Mouse (Mus musculus): ENCODE results near the gene Tmem214. TPM values are rescaled to one million over a fixed set of nuclear protein-coding genes. Genes with fewer than 3 reads are reported as not detected.

Gene Tmem214
- polyA plus RNA-seq, 1 experiment from 2014 or later, result 72.5 TPM

- no peaks in the 10 kb centered on the region for H3K9me3 ChIP-seq (ENCODE audit: low read depth, low read length)
- H3K4me2 ChIP-seq, result peak within 1 kb of the TSS; percentile 85
- H3K9ac ChIP-seq, result peak within 1 kb of the TSS; percentile 83
- H3K36me3 ChIP-seq (ENCODE audit: insufficient read depth), result peaks cover 37% of the 10 kb centered on the region
- no peak for TF ChIP-seq CTCF (IDR thresholded peaks at IDR 0.05; ENCODE audit: low read depth)
- H3K27ac ChIP-seq (ENCODE audit: low read depth), result peak within 1 kb of the TSS; percentile 98
- WGBS, result under 1% methylated on average over 58 of the region's 58 CpGs
- DNase-seq (peak; percentile 99), ATAC-seq (ENCODE audit: insufficient read depth) (peak; percentile 93)
- H3K27me3 ChIP-seq (ENCODE audit: insufficient read depth, low read length), result no peaks in the 10 kb centered on the region
- peak within 1 kb of the TSS; percentile 81 for H3K4me3 ChIP-seq (ENCODE audit: low read depth, low read length)
- peaks cover 26% of the 10 kb centered on the region for H3K4me1 ChIP-seq (ENCODE audit: insufficient read depth)
Observed at GRCm38 (mm10) chr5:30907413-30908059, 39.7 kb downstream of the Tmem214 start, which contains the start of gene Ost4. TSS of gene Ost4 (minus strand) at chr5:30907788.

- H3K36me3 ChIP-seq (ENCODE audit: insufficient read depth), result peaks cover 26% of the 10 kb centered on the region
- no peaks in the 10 kb centered on the region for H3K9me3 ChIP-seq (ENCODE audit: low read depth, low read length)
- 28% methylated on average over 13 of the region's 13 CpGs for WGBS
- H3K27me3 ChIP-seq (ENCODE audit: insufficient read depth, low read length), result no peaks in the 10 kb centered on the region
- peak overlapping the region; percentile 85 for H3K4me2 ChIP-seq
- peak; percentile 79 for DNase-seq
- peak overlapping the region; percentile 81 for H3K4me3 ChIP-seq (ENCODE audit: low read depth, low read length)
- TF ChIP-seq CTCF (IDR thresholded peaks at IDR 0.05; ENCODE audit: low read depth), result no peak
- H3K27ac ChIP-seq (ENCODE audit: low read depth), result peak overlapping the region; percentile 98
- H3K9ac ChIP-seq, result peak overlapping the region; percentile 83
- peak; percentile 29 for ATAC-seq (ENCODE audit: insufficient read depth)
- peaks cover 33% of the 10 kb centered on the region for H3K4me1 ChIP-seq (ENCODE audit: insufficient read depth)
Observed at GRCm38 (mm10) chr5:30908426-30909299, 40.9 kb downstream of the Tmem214 start.

- Histone ChIP-seq H3K4me1 (ENCODE audit: insufficient read depth) (peaks cover 33% of the 10 kb centered on the region), H3K4me3 (ENCODE audit: low read depth, low read length) (no peak overlapping the region), H3K9ac (no peak overlapping the region), H3K9me3 (ENCODE audit: low read depth, low read length) (no peaks in the 10 kb centered on the region), H3K27ac (ENCODE audit: low read depth) (peak overlapping the region; percentile 98), H3K4me2 (peak overlapping the region; percentile 85; the same call in 1 of the 2 replicates), H3K36me3 (ENCODE audit: insufficient read depth) (peaks cover 20% of the 10 kb centered on the region), H3K27me3 (ENCODE audit: insufficient read depth, low read length) (no peaks in the 10 kb centered on the region)
- DNase-seq (no peak), ATAC-seq (ENCODE audit: insufficient read depth) (no peak)
- TF ChIP-seq CTCF (IDR thresholded peaks at IDR 0.05; ENCODE audit: low read depth), result no peak
- 20% methylated on average over 7 of the region's 7 CpGs for WGBS
Observed at GRCm38 (mm10) chr5:30909300-30909659, 41.5 kb downstream of the Tmem214 start.

- Histone ChIP-seq H3K36me3 (ENCODE audit: insufficient read depth) (peaks cover 14% of the 10 kb centered on the region), H3K4me3 (ENCODE audit: low read depth, low read length) (no peak overlapping the region), H3K9me3 (ENCODE audit: low read depth, low read length) (no peaks in the 10 kb centered on the region), H3K9ac (no peak overlapping the region), H3K4me2 (no peak overlapping the region), H3K4me1 (ENCODE audit: insufficient read depth) (peaks cover 33% of the 10 kb centered on the region), H3K27me3 (ENCODE audit: insufficient read depth, low read length) (no peaks in the 10 kb centered on the region), H3K27ac (ENCODE audit: low read depth) (peak overlapping the region; percentile 98; the same call in 1 of the 2 replicates)
- TF ChIP-seq CTCF (IDR thresholded peaks at IDR 0.05; ENCODE audit: low read depth), result no peak
- ATAC-seq (ENCODE audit: insufficient read depth) (no peak), DNase-seq (no peak)
- WGBS, result 75% methylated on average over 7 of the region's 7 CpGs
Observed at GRCm38 (mm10) chr5:30909863-30910262, 42.1 kb downstream of the Tmem214 start.

- Histone ChIP-seq H3K9ac (no peak overlapping the region), H3K9me3 (ENCODE audit: low read depth, low read length) (no peaks in the 10 kb centered on the region), H3K27me3 (ENCODE audit: insufficient read depth, low read length) (no peaks in the 10 kb centered on the region), H3K4me2 (no peak overlapping the region), H3K27ac (ENCODE audit: low read depth) (peak overlapping the region; percentile 6; the same call in 1 of the 2 replicates), H3K4me1 (ENCODE audit: insufficient read depth) (peaks cover 31% of the 10 kb centered on the region), H3K4me3 (ENCODE audit: low read depth, low read length) (no peak overlapping the region), H3K36me3 (ENCODE audit: insufficient read depth) (peaks cover 8% of the 10 kb centered on the region)
- DNase-seq (no peak), ATAC-seq (ENCODE audit: insufficient read depth) (no peak)
- no peak for TF ChIP-seq CTCF (IDR thresholded peaks at IDR 0.05; ENCODE audit: low read depth)
Observed at GRCm38 (mm10) chr5:30910481-30910880, 42.7 kb downstream of the Tmem214 start.

GRCm38 (mm10) chr5:30912156-30912555, 44.3 kb downstream of the Tmem214 start:
- TF ChIP-seq CTCF (IDR thresholded peaks at IDR 0.05; ENCODE audit: low read depth), result no peak
- H3K4me3 ChIP-seq (ENCODE audit: low read depth, low read length), result no peak overlapping the region
- H3K27ac ChIP-seq (ENCODE audit: low read depth), result peak overlapping the region; percentile 98
- peaks cover 8% of the 10 kb centered on the region for H3K36me3 ChIP-seq (ENCODE audit: insufficient read depth)
- no peaks in the 10 kb centered on the region for H3K9me3 ChIP-seq (ENCODE audit: low read depth, low read length)
- 40% methylated on average over 5 of the region's 5 CpGs for WGBS
- peaks cover 26% of the 10 kb centered on the region for H3K4me1 ChIP-seq (ENCODE audit: insufficient read depth)
- no peak for ATAC-seq (ENCODE audit: insufficient read depth)
- H3K27me3 ChIP-seq (ENCODE audit: insufficient read depth, low read length), result no peaks in the 10 kb centered on the region
- peak; percentile 73 for DNase-seq
- H3K9ac ChIP-seq, result peak overlapping the region; percentile 36; the same call in 1 of the 2 replicates
- H3K4me2 ChIP-seq, result peak overlapping the region; percentile 93
